Mouse (Mus musculus) gastrocnemius, postnatal 4 days (tissue): ENCODE results near the gene Golt1a. TPM values are rescaled to one million over a fixed set of nuclear protein-coding genes. Genes with fewer than 3 reads are reported as not detected.

Experiments
- total RNA-seq, 2 experiments: library from RNA; stranded (reverse); gene quantifications; 2 replicates each; pipeline ENCODE4 v1.2.3; 2021

Golt1a gene
- total RNA-seq, 2 experiments from 2014 or later = not detected

Other genes with a start within 250 kb of the Golt1a start
- gene Ppp1r15b, start 178.7 kb upstream of the Golt1a start, total RNA-seq = 10 to 100 TPM; 46.0 to 49.1 TPM
- gene Plekha6, start 145.6 kb upstream of the Golt1a start, total RNA-seq = 10 to 100 TPM; 12.6 to 14.4 TPM
- not detected for gene Kiss1, start 12.1 kb downstream of the Golt1a start, total RNA-seq
- gene Ren1, start 40.7 kb downstream of the Golt1a start, total RNA-seq = not detected
- under 1 TPM; 0.42 to 0.60 TPM for gene Etnk2, start 53.8 kb downstream of the Golt1a start, total RNA-seq
- gene Sox13, start 114.6 kb downstream of the Golt1a start, total RNA-seq = 10 to 100 TPM; 18.1 to 19.3 TPM